Mouse (Mus musculus) limb, embryonic 14.5 days (tissue): ENCODE measurements around the gene Shld2. TPM values are rescaled to one million over a fixed set of nuclear protein-coding genes. Genes with fewer than 3 reads are reported as not detected.

Experiments used
- ATAC-seq: fragments of 200-750 bp; cut with Nextera tagmentation; 2 replicates; pipeline ENCODE4 v1.8.0; 2017; ENCODE audit warnings: low read depth, moderate number of reproducible peaks, moderate TSS enrichment; ENCODE audit not compliant: low FRiP score
- DNase-seq: peaks from one replicate; pipeline ENCODE4 v3.0.0-alpha.2; 2015; ENCODE audit warnings: low spot score
- H3K27ac ChIP-seq: fragments of 300-500 bp; sonication (generic); replicated peaks from 2 replicates; pipeline ENCODE4 v1.5.1; 2014; ENCODE audit warnings: low read depth, mild to moderate bottlenecking, low read length, moderate library complexity, mixed read lengths
- H3K27me3 ChIP-seq: fragments of 300-500 bp; sonication (generic); 2 replicates; pipeline ENCODE4 v1.6.1; 2014; ENCODE audit warnings: low read length, mixed read lengths; ENCODE audit not compliant: control insufficient read depth, insufficient read depth
- H3K36me3 ChIP-seq: fragments of 300-500 bp; sonication (generic); 2 replicates; pipeline ENCODE4 v1.6.1; 2014; ENCODE audit warnings: mild to moderate bottlenecking, low read length, moderate library complexity, mixed read lengths; ENCODE audit not compliant: control insufficient read depth, insufficient read depth
- H3K4me1 ChIP-seq: fragments of 300-500 bp; sonication (generic); 2 replicates; pipeline ENCODE4 v1.6.1; 2014; ENCODE audit warnings: antibody characterized with exemption, low read length, mixed read lengths; ENCODE audit not compliant: control insufficient read depth, insufficient read depth
- H3K4me2 ChIP-seq: fragments of 300-500 bp; sonication (generic); replicated peaks from 2 replicates; pipeline ENCODE4 v1.6.1; 2014; ENCODE audit warnings: low read depth, mild to moderate bottlenecking, low read length, moderate library complexity; ENCODE audit not compliant: severe bottlenecking
- H3K4me3 ChIP-seq: fragments of 300-500 bp; sonication (generic); replicated peaks from 2 replicates; pipeline ENCODE4 v1.5.1; 2014; ENCODE audit warnings: low read length
- H3K9ac ChIP-seq: fragments of 300-500 bp; sonication (generic); 2 replicates; pipeline ENCODE4 v1.6.1; 2014; ENCODE audit warnings: mild to moderate bottlenecking, low read depth, low read length, moderate library complexity; ENCODE audit not compliant: severe bottlenecking
- H3K9me3 ChIP-seq: fragments of 300-500 bp; sonication (generic); 2 replicates; pipeline ENCODE4 v1.6.1; 2016; ENCODE audit warnings: low read length; ENCODE audit not compliant: control insufficient read depth
- POLR2A ChIP-seq: fragments of 200-500 bp; IDR thresholded peaks from 2 replicates; pipeline ENCODE4 v1.8.0; 2012; ENCODE audit warnings: inconsistent platforms, mild to moderate bottlenecking, moderate library complexity, borderline replicate concordance; ENCODE audit not compliant: insufficient read depth, insufficient read length; ENCODE audit errors: extremely low read depth
- WGBS: fragments of 180-500 bp; shearing (Covaris S2); extraction: QIAGEN DNeasy Blood & Tissue Kit; methylation state at CpG from one replicate; pipeline ENCODE4 v1.1.7; 2014; 5-methylcytosine and 5-hydroxymethylcytosine counted together
- polyA plus RNA-seq, 2 experiments: library from polyadenylated mRNA; depleted of rRNA in 1 of 2; stranded (reverse) in 1 of 2; unstranded in 1 of 2; fragments of >200 nt; fragmentation: Nextera tagmentation in 1 of 2; extraction: Ambion mirVana in 1 of 2; gene quantifications; 2 replicates each; pipeline versions ENCODE4 v1.2.1 to v1.2.3; 2012 to 2014

Gene Shld2
- polyA plus RNA-seq, 2 experiments, result 6.7 to 11.7 TPM

DNA sequence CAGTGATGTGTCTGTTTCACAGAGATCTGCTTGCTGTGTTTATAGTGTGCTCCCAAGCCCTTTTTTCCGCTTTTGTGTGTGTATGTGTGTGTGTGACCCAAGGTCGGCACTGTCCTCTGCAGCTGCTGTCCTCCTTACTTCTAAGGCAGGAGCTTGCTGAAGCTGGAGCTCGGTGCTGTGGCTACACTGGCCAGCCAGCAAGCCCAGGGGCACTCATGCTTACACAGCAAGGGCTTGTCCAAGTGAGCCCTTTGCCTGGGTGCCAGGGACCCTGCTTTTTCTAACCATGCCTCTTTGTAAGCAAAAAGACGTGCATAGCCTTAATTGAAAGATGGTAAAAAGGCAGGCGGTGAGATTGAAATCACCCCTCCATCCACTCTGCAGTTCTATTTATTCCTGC, 22.2 kb upstream of the Shld2 start:
- H3K9me3 ChIP-seq, result no peaks in the 10 kb centered on the region
- H3K4me1 ChIP-seq, result no peaks in the 10 kb centered on the region
- no peak for DNase-seq
- ATAC-seq, result no peak
- no peaks in the 10 kb centered on the region for H3K27me3 ChIP-seq
- H3K4me2 ChIP-seq, result no peak overlapping the region
- H3K27ac ChIP-seq, result no peak overlapping the region
- TF ChIP-seq POLR2A, result no peak
- 88% methylated on average over 5 of the region's 5 CpGs for WGBS
- peaks cover 78% of the 10 kb centered on the region for H3K36me3 ChIP-seq
- H3K4me3 ChIP-seq, result no peak overlapping the region
- H3K9ac ChIP-seq, result no peak overlapping the region

DNA sequence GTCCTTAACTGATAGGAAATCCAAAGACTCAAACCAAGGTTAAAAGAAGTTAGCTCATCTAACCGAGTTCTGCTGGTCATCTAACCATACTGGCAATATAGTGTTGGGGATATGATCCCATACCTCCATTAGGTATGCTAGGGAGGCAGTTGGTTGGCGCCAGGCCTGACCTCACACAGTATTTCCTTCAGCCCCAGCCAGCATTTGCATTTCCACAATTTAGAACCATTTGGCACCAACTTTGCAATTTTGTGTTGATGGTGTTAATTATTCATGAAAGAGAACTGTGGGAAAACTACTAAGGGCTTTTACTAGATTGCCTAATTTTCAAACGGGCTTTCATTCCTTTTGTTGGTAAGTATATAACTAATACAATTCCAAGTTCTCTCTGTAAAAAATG, 21.6 kb upstream of the Shld2 start:
- 75% methylated on average over 3 of the region's 3 CpGs for WGBS
- Histone ChIP-seq H3K9ac (no peak overlapping the region), H3K4me2 (no peak overlapping the region), H3K4me3 (no peak overlapping the region), H3K4me1 (no peaks in the 10 kb centered on the region), H3K27ac (no peak overlapping the region), H3K27me3 (no peaks in the 10 kb centered on the region), H3K9me3 (no peaks in the 10 kb centered on the region), H3K36me3 (peaks cover 77% of the 10 kb centered on the region)
- DNase-seq (no peak), ATAC-seq (no peak)
- no peak for TF ChIP-seq POLR2A

DNA sequence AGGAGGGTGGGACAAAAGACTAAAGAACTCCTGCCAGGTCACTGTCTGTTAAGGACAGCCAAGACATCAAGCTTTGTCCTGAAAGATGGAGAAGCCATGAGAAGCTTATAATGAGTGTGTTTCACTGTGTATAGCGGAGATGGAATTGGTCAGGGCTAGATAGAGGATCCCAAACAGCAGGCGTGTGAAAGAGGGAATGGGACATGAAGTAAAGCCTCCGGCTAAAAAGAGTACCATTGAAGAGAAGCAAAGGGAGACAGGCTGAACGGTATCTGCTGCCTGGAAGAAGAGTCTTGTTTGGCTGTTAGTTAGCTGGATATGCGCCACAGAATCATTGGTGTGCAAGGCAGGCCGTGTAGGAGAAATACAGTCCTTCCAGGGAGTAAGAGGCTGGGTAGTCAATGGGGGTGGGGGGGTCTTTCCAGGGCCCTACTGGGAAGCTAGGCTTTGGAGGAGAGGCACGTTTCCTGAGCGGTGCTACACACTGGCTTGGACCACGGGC, 20.4 kb upstream of the Shld2 start:
- Histone ChIP-seq H3K4me2 (no peak overlapping the region), H3K36me3 (peaks cover 76% of the 10 kb centered on the region), H3K27me3 (no peaks in the 10 kb centered on the region), H3K4me3 (no peak overlapping the region), H3K9ac (no peak overlapping the region), H3K9me3 (no peaks in the 10 kb centered on the region), H3K4me1 (no peaks in the 10 kb centered on the region), H3K27ac (no peak overlapping the region)
- WGBS, result 92% methylated on average over 9 of the region's 9 CpGs
- ATAC-seq (no peak), DNase-seq (no peak)
- no peak for TF ChIP-seq POLR2A

DNA sequence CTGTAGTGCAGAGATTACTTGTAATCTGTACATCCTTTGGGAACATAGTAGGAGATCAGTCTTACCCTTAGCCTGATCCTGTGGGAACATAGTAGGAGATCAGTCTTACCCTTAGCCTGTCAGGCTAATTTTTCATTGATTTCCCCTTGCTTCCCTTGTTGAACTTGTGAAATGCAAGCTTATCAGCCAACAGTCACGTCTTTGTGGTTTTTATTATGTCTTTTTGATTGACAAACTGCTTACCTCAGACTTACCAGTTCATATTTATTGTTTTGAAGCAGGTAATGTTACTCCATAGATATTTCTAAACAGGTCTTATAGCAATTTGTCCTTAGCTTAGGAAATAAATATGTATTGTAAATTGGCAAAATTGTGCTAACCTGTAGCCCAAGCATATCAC, 17.3 kb upstream of the Shld2 start:
- H3K4me1 ChIP-seq, result no peaks in the 10 kb centered on the region
- no peaks in the 10 kb centered on the region for H3K27me3 ChIP-seq
- no peak overlapping the region for H3K9ac ChIP-seq
- ATAC-seq (no peak), DNase-seq (no peak)
- no peak for TF ChIP-seq POLR2A
- H3K9me3 ChIP-seq, result no peaks in the 10 kb centered on the region
- 69% methylated on average over 1 of the region's 1 CpGs for WGBS
- no peak overlapping the region for H3K4me2 ChIP-seq
- no peak overlapping the region for H3K27ac ChIP-seq
- peaks cover 72% of the 10 kb centered on the region for H3K36me3 ChIP-seq
- no peak overlapping the region for H3K4me3 ChIP-seq

DNA sequence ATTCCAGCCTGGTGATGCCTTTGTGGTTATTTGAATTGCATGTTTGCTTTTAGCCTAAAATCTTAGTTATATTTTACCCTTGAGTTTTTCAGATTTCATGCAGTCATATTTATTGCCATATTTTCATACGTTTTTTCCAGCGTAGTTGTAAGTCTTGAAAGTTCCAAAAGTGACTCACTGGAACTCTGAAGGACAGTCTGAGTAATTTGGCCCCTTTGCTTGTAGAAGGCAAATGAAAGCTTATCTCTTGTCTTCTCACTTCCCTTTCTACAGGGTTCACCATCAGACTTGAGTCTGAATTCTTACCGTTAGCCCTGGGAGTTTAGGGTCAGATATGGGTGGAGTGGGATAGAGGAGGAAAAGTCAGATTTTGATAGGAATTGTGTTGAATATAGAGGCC, 16.3 kb upstream of the Shld2 start:
- 85% methylated on average over 3 of the region's 3 CpGs for WGBS

DNA sequence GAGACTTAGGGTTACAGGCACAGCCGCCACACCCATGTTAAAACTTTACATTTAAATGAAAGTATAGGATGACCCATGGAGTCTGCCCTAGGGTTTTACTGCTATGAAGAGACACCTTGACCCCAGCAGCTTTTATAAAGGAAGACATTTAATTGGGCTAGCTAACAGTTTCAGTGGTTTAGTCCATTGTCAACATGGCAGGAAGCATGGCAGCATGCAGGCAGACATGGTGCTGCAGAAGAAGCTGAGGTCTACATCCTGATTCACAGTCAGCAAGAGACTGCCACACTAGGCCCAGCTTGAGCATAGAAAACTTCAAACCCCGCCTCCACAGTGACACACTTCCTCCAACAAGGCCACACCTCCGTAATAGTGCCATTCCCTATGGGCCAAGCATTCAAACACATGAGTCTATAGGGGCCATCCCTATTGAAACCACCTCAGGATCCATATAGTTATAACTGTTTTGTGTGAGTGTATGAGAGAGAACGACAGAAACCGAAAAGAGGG, 13.3 kb upstream of the Shld2 start:
- Histone ChIP-seq H3K27me3 (no peaks in the 10 kb centered on the region), H3K9me3 (no peaks in the 10 kb centered on the region), H3K36me3 (peaks cover 60% of the 10 kb centered on the region), H3K4me1 (no peaks in the 10 kb centered on the region), H3K9ac (no peak overlapping the region), H3K4me2 (no peak overlapping the region), H3K4me3 (no peak overlapping the region), H3K27ac (no peak overlapping the region)
- no peak for TF ChIP-seq POLR2A
- WGBS, result 92% methylated on average over 5 of the region's 5 CpGs
- no peak for DNase-seq
- ATAC-seq, result no peak

More for the DNA sequence above, 16.3 kb upstream of the Shld2 start:
- DNase-seq (no peak), ATAC-seq (no peak)
- H3K9me3 ChIP-seq, result no peaks in the 10 kb centered on the region
- no peaks in the 10 kb centered on the region for H3K27me3 ChIP-seq
- no peaks in the 10 kb centered on the region for H3K4me1 ChIP-seq
- TF ChIP-seq POLR2A, result no peak
- H3K27ac ChIP-seq, result no peak overlapping the region
- peaks cover 70% of the 10 kb centered on the region for H3K36me3 ChIP-seq
- no peak overlapping the region for H3K4me3 ChIP-seq
- H3K4me2 ChIP-seq, result no peak overlapping the region
- H3K9ac ChIP-seq, result no peak overlapping the region
